Mouse (Mus musculus) midbrain, embryonic 12.5 days (tissue): Measurements from ENCODE around the gene Dmpk. TPM values are rescaled to one million over a fixed set of nuclear protein-coding genes. Genes with fewer than 3 reads are reported as not detected.

Source experiments
- ATAC-seq: fragments of 200-750 bp; cut with Nextera tagmentation; 2 replicates; pipeline ENCODE4 v1.8.0; 2017; ENCODE audit warnings: low read depth, moderate TSS enrichment, moderate library complexity; ENCODE audit not compliant: low FRiP score
- H3K27ac ChIP-seq: fragments of 300-500 bp; sonication (generic); replicated peaks from 2 replicates; pipeline ENCODE4 v1.5.1; 2016; ENCODE audit warnings: mild to moderate bottlenecking
- H3K27me3 ChIP-seq: fragments of 300-500 bp; sonication (generic); 2 replicates; pipeline ENCODE4 v1.6.1; 2016; ENCODE audit warnings: mild to moderate bottlenecking
- H3K36me3 ChIP-seq: fragments of 300-500 bp; sonication (generic); 2 replicates; pipeline ENCODE4 v1.6.1; 2016
- H3K4me1 ChIP-seq: fragments of 300-500 bp; sonication (generic); 2 replicates; pipeline ENCODE4 v1.6.1; 2016
- H3K4me2 ChIP-seq: fragments of 300-500 bp; sonication (generic); replicated peaks from 2 replicates; pipeline ENCODE4 v1.6.1; 2016; ENCODE audit warnings: mild to moderate bottlenecking, moderate library complexity
- H3K4me3 ChIP-seq: fragments of 300-500 bp; sonication (generic); 2 replicates; pipeline ENCODE4 v1.5.1; 2016; ENCODE audit warnings: mild to moderate bottlenecking
- H3K9ac ChIP-seq: fragments of 300-500 bp; sonication (generic); replicated peaks from 2 replicates; pipeline ENCODE4 v1.6.1; 2016; ENCODE audit warnings: mild to moderate bottlenecking, moderate library complexity
- H3K9me3 ChIP-seq: fragments of 300-500 bp; sonication (generic); 2 replicates; pipeline ENCODE4 v1.6.1; 2016; ENCODE audit warnings: mild to moderate bottlenecking
- WGBS: fragments of 180-500 bp; shearing (Covaris S2); methylation state at CpG from one replicate; pipeline ENCODE4 v1.1.7; 2016; 5-methylcytosine and 5-hydroxymethylcytosine counted together
- polyA plus RNA-seq: library from polyadenylated mRNA; unstranded; fragments of >200 nt; fragmentation: Nextera tagmentation; extraction: Ambion mirVana; gene quantifications from 2 replicates; pipeline ENCODE4 v1.2.1, GENCODE M21; 2016

Dmpk gene
- polyA plus RNA-seq, 1 experiment from 2014 or later = 11.7 TPM

DNA sequence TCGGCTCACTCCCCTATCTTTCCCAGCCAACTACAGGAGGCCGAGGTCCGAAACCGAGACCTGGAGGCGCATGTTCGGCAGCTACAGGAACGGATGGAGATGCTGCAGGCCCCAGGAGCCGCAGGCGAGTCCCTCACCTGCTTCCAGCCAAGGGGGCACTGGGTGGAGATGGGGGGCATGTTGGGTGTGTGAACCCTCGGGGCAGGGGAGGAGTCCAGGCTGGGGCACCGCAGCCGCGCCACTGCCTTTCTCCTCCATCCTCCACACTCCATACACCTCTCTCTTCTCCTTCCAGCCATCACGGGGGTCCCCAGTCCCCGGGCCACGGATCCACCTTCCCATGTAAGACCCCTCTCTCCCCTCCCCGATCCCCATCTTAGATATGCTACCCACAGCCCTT lies 8.3 kb downstream of the Dmpk start:
- H3K27me3 ChIP-seq = peaks cover 35% of the 10 kb centered on the region
- peak overlapping the region; percentile 72 for H3K4me3 ChIP-seq
- H3K4me2 ChIP-seq = peak overlapping the region; percentile 98
- ATAC-seq = no peak
- H3K27ac ChIP-seq = 0 out of 2 replicates have a peak overlapping the region, but pooled peaks have one; percentile 74
- no peaks in the 10 kb centered on the region for H3K9me3 ChIP-seq
- H3K36me3 ChIP-seq = peaks cover 36% of the 10 kb centered on the region
- H3K4me1 ChIP-seq = peaks cover 52% of the 10 kb centered on the region
- 18% methylated on average over 13 of the region's 17 CpGs for WGBS
- peak overlapping the region; percentile 43; the same call in 1 of the 2 replicates for H3K9ac ChIP-seq

DNA sequence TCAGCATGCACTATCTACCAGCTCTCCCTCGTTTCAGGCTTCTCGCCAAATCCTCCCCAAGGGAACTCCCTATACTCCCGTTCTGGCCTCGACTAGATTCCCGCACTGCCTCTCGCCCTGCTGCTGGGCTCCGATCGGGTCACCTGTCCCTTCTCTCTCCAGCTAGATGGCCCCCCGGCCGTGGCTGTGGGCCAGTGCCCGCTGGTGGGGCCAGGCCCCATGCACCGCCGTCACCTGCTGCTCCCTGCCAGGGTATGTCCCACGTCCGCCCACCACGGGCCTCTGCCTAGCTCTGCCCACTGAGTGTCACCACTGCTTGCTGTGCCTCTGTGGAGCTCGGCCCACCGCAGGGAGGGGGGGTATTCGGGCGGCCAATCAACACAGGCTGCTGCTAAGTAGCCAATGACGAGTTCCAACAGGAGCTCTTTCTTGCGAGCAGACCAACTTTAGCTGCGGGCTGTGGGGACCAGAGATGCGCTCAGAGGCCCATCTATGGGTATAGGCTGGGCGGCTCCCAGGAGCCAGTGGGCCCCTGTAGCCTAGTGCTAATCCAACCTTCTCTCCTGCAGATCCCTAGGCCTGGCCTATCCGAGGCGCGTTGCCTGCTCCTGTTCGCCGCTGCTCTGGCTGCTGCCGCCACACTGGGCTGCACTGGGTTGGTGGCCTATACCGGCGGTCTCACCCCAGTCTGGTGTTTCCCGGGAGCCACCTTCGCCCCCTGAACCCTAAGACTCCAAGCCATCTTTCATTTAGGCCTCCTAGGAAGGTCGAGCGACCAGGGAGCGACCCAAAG lies 8.9 kb downstream of the Dmpk start:
- Histone ChIP-seq H3K27me3 (peaks cover 35% of the 10 kb centered on the region), H3K4me2 (peak overlapping the region; percentile 98), H3K4me3 (peak overlapping the region; percentile 72), H3K9ac (peak overlapping the region; percentile 43; the same call in 1 of the 2 replicates), H3K36me3 (peaks cover 33% of the 10 kb centered on the region), H3K4me1 (peaks cover 55% of the 10 kb centered on the region), H3K27ac (peak overlapping the region; percentile 74), H3K9me3 (no peaks in the 10 kb centered on the region)
- peak; percentile 64 for ATAC-seq
- WGBS = 5% methylated on average over 38 of the region's 38 CpGs

DNA sequence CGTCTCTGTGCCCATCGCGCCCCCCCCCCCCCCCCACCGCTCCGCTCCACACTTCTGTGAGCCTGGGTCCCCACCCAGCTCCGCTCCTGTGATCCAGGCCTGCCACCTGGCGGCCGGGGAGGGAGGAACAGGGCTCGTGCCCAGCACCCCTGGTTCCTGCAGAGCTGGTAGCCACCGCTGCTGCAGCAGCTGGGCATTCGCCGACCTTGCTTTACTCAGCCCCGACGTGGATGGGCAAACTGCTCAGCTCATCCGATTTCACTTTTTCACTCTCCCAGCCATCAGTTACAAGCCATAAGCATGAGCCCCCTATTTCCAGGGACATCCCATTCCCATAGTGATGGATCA lies 9.5 kb downstream of the Dmpk start:
- Histone ChIP-seq H3K4me3 (peak overlapping the region; percentile 72), H3K27ac (peak overlapping the region; percentile 74), H3K9ac (peak overlapping the region; percentile 35; the same call in 1 of the 2 replicates), H3K9me3 (no peaks in the 10 kb centered on the region), H3K4me2 (peak overlapping the region; percentile 98), H3K27me3 (peaks cover 35% of the 10 kb centered on the region), H3K36me3 (peaks cover 30% of the 10 kb centered on the region), H3K4me1 (peaks cover 55% of the 10 kb centered on the region)
- WGBS = 0% methylated on average over 9 of the region's 15 CpGs
- ATAC-seq = peak; percentile 24

DNA sequence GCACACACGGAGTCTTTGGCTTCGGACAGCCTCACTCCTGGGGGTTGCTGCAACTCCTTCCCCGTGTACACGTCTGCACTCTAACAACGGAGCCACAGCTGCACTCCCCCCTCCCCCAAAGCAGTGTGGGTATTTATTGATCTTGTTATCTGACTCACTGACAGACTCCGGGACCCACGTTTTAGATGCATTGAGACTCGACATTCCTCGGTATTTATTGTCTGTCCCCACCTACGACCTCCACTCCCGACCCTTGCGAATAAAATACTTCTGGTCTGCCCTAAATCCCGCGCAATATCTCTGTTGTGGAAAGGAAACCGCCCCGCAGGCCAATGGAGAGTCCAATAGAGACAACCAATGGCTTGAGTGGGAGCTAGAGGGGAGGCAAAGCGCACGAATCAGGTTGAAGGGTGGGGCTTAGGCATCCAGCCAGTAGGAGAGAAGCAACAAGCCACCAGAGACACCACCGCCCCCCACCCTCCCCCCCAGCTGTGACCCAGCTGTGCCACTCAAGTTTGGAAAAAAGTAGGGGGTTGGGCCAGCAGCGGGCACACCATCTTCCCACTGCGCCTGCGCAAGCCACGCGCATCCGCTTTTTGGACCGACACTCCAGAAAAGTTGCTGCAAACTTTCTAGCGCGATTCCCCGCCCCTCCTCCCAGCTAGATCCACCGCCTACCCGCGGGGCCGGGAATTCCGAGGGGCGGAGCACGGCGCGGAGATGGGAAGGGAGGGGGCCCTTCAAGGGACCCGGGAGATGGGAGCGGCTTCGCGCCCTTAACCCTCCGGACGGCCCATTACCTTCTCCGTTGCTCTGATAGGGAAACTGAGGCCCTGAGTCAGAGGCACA lies 10.1 kb downstream of the Dmpk start:
- peaks cover 35% of the 10 kb centered on the region for H3K27me3 ChIP-seq
- H3K4me1 ChIP-seq = peaks cover 55% of the 10 kb centered on the region
- H3K9me3 ChIP-seq = no peaks in the 10 kb centered on the region
- H3K27ac ChIP-seq = peak overlapping the region; percentile 91
- peak overlapping the region; percentile 98 for H3K4me2 ChIP-seq
- H3K4me3 ChIP-seq = peak overlapping the region; percentile 72
- peak; percentile 79 for ATAC-seq
- H3K9ac ChIP-seq = peak overlapping the region; percentile 85
- H3K36me3 ChIP-seq = peaks cover 26% of the 10 kb centered on the region
- under 1% methylated on average over 45 of the region's 45 CpGs for WGBS

- Histone ChIP-seq H3K27ac (peak within 1 kb of the TSS; percentile 91), H3K36me3 (peaks cover 26% of the 10 kb centered on the region), H3K9me3 (no peaks in the 10 kb centered on the region), H3K4me1 (peaks cover 55% of the 10 kb centered on the region), H3K9ac (peak within 1 kb of the TSS; percentile 85), H3K27me3 (peaks cover 35% of the 10 kb centered on the region), H3K4me2 (peak within 1 kb of the TSS; percentile 98), H3K4me3 (peak within 1 kb of the TSS; percentile 72)
- WGBS = 1% methylated on average over 23 of the region's 36 CpGs
- no peak for ATAC-seq
Measured at GRCm38 (mm10) chr7:19094471-19094825, 10.8 kb downstream of the Dmpk start, which contains the start of gene Six5. Gene Six5, plus strand, starts transcription at chr7:19094594.

DNA sequence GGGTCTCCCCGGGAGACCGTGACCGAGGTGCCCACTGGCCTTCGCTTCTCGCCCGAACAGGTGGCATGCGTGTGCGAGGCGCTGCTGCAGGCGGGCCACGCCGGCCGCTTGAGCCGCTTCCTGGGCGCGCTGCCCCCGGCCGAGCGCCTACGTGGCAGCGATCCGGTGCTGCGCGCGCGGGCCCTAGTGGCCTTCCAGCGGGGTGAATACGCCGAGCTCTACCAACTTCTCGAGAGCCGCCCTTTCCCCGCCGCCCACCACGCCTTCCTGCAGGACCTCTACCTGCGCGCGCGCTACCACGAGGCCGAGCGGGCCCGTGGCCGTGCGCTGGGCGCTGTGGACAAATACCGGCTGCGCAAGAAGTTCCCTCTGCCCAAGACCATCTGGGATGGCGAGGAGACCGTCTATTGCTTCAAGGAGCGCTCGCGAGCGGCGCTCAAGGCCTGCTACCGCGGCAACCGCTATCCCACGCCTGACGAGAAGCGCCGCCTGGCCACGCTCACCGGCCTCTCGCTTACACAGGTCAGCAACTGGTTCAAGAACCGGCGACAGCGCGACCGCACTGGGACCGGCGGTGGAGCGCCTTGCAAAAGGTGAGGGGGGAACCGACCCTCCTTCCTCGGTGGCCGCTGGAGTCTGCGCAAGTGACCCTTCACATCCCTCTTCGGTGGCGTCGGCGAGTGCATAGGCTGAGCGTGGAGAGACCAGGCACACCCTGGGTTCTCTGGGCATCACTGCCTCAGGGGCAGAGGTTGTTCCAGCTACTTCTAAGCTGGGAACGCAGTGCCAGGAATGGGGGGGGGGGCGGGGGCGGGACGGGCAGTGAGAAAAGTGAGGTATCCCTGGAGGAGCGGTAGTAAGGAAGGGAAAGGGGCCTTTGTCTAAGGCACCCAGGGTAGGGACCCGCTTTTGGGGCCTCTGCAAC lies 11.4 kb downstream of the Dmpk start:
- WGBS = under 1% methylated on average over 66 of the region's 87 CpGs
- H3K27me3 ChIP-seq = peaks cover 33% of the 10 kb centered on the region

DNA sequence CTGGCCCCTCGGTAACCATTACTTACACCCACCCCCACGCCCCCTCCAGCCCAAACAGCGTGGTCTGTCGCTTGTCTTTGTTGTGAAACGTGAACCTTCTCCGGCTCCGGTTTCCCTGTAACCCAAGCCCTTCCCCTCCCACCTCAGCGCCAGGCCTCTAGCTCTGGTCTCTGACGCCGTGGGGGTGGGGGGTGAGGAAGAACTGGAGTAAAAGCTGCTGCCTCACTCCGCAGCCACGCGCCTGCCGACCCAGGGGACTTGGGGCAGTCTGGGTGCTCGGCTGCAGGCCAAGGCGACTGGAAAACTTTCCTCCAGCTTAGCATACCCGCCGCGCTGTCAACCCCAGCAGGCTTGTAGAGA lies 12.1 kb downstream of the Dmpk start:
- 0% methylated on average over 19 of the region's 19 CpGs for WGBS
- no peak for ATAC-seq

More for the DNA sequence above, 11.4 kb downstream of the Dmpk start:
- peaks cover 55% of the 10 kb centered on the region for H3K4me1 ChIP-seq
- H3K27ac ChIP-seq = peak overlapping the region; percentile 91
- H3K9me3 ChIP-seq = no peaks in the 10 kb centered on the region
- H3K9ac ChIP-seq = peak overlapping the region; percentile 85
- peak overlapping the region; percentile 72 for H3K4me3 ChIP-seq
- H3K4me2 ChIP-seq = peak overlapping the region; percentile 98
- no peak for ATAC-seq
- H3K36me3 ChIP-seq = peaks cover 22% of the 10 kb centered on the region

GRCm38 (mm10) chr7:19096421-19096976 lies 12.8 kb downstream of the Dmpk start:
- peaks cover 9% of the 10 kb centered on the region for H3K36me3 ChIP-seq
- H3K4me1 ChIP-seq = peaks cover 53% of the 10 kb centered on the region
- H3K4me2 ChIP-seq = peak overlapping the region; percentile 98
- 60% methylated on average over 5 of the region's 5 CpGs for WGBS
- 0 out of 2 replicates have a peak overlapping the region, but pooled peaks have one; percentile 25 for H3K27ac ChIP-seq
- H3K4me3 ChIP-seq = peak overlapping the region; percentile 72
- no peak for ATAC-seq
- peaks cover 19% of the 10 kb centered on the region for H3K27me3 ChIP-seq
- no peaks in the 10 kb centered on the region for H3K9me3 ChIP-seq
- peak overlapping the region; percentile 85 for H3K9ac ChIP-seq

More for the DNA sequence above, 12.1 kb downstream of the Dmpk start:
- Histone ChIP-seq H3K4me3 (peak overlapping the region; percentile 72), H3K4me2 (peak overlapping the region; percentile 98), H3K27ac (peak overlapping the region; percentile 91), H3K36me3 (peaks cover 16% of the 10 kb centered on the region), H3K27me3 (peaks cover 27% of the 10 kb centered on the region), H3K9me3 (no peaks in the 10 kb centered on the region), H3K4me1 (peaks cover 55% of the 10 kb centered on the region), H3K9ac (peak overlapping the region; percentile 85)

DNA sequence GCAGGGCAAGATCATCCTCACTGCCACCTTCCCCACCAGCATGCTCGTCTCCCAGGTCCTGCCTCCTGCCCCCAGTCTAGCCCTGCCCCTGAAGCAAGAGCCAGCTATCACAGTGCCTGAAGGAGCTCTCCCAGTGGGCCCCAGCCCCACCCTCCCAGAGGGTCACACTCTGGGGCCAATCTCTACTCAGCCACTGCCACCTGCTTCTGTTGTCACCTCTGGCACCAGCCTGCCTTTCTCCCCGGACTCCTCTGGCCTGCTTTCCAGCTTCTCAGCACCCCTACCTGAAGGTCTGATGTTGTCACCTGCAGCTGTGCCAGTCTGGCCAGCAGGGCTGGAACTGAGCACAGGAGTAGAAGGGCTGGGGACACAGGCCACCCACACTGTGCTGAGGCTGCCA lies 13.6 kb downstream of the Dmpk start:
- Histone ChIP-seq H3K36me3 (peaks cover 5% of the 10 kb centered on the region; the same call in 1 of the 2 replicates), H3K4me2 (no peak overlapping the region), H3K27ac (no peak overlapping the region), H3K4me3 (no peak overlapping the region), H3K9ac (no peak overlapping the region), H3K4me1 (peaks cover 46% of the 10 kb centered on the region), H3K27me3 (peaks cover 12% of the 10 kb centered on the region; the same call in 1 of the 2 replicates), H3K9me3 (no peaks in the 10 kb centered on the region)
- 73% methylated on average over 2 of the region's 2 CpGs for WGBS
- no peak for ATAC-seq

- Histone ChIP-seq H3K27ac (no peak overlapping the region), H3K4me2 (no peak overlapping the region), H3K27me3 (peaks cover 12% of the 10 kb centered on the region; the same call in 1 of the 2 replicates), H3K4me3 (no peak overlapping the region), H3K36me3 (peaks cover 5% of the 10 kb centered on the region; the same call in 1 of the 2 replicates), H3K9me3 (no peaks in the 10 kb centered on the region), H3K4me1 (peaks cover 40% of the 10 kb centered on the region), H3K9ac (no peak overlapping the region)
- ATAC-seq = no peak
Measured at GRCm38 (mm10) chr7:19097863-19098262, 14.2 kb downstream of the Dmpk start.

DNA sequence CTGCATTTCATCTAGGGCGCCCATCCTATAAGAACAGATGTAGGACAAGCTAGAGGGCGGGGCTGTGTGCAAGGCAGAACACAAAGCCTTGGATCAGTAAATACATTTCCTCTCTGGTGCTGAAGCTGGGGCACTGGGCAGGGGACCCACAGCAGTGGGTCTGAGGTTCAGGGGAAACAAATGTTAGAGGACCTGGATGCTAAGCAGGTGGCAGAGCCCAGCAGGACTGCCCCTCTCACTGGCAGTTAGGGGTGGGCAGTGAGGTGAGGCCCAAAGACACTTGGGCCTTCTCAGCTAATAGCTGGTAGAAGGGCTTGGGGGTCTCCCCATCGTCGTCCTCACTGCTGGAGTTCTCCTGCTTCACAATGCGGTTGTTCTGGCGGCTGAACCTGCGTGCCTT lies 15.2 kb downstream of the Dmpk start:
- H3K9ac ChIP-seq = no peak overlapping the region
- peaks cover 12% of the 10 kb centered on the region; the same call in 1 of the 2 replicates for H3K27me3 ChIP-seq
- 59% methylated on average over 7 of the region's 7 CpGs for WGBS
- peaks cover 5% of the 10 kb centered on the region; the same call in 1 of the 2 replicates for H3K36me3 ChIP-seq
- no peaks in the 10 kb centered on the region for H3K9me3 ChIP-seq
- no peak overlapping the region for H3K4me3 ChIP-seq
- peaks cover 31% of the 10 kb centered on the region for H3K4me1 ChIP-seq
- no peak for ATAC-seq
- no peak overlapping the region for H3K27ac ChIP-seq
- H3K4me2 ChIP-seq = no peak overlapping the region
